Mouse (Mus musculus) myocyte (in vitro differentiated cells): ENCODE data around the gene Igf2bp1.

Source experiments
- CEBPB ChIP-seq: IDR thresholded peaks from 2 replicates; pipeline ENCODE4 v1.6.1; 2011; ENCODE audit warnings: mild to moderate bottlenecking, moderate library complexity; ENCODE audit not compliant: poor library complexity, insufficient read depth, severe bottlenecking
- E2F4 ChIP-seq: IDR thresholded peaks from one replicate; pipeline ENCODE4 v1.6.1; 2011; ENCODE audit warnings: mild to moderate bottlenecking, control low read depth, moderate library complexity; ENCODE audit not compliant: insufficient read depth
- MAX ChIP-seq: IDR thresholded peaks from one replicate; pipeline ENCODE4 v1.6.1; 2011; ENCODE audit warnings: low read depth, mild to moderate bottlenecking, control low read depth
- POLR2A ChIP-seq: IDR thresholded peaks from one replicate; pipeline ENCODE4 v1.6.1; 2011; ENCODE audit warnings: low read depth, mild to moderate bottlenecking, control low read depth, moderate library complexity; ENCODE audit not compliant: insufficient read length
- POLR2AphosphoS2 ChIP-seq: IDR thresholded peaks from one replicate; pipeline ENCODE4 v1.6.1; 2011; ENCODE audit warnings: low read depth, control low read depth; ENCODE audit not compliant: insufficient read length
- TCF12 ChIP-seq: IDR thresholded peaks from one replicate; pipeline ENCODE4 v1.6.1; 2011; ENCODE audit warnings: mild to moderate bottlenecking, control low read depth; ENCODE audit not compliant: poor library complexity, insufficient read depth, severe bottlenecking

DNA sequence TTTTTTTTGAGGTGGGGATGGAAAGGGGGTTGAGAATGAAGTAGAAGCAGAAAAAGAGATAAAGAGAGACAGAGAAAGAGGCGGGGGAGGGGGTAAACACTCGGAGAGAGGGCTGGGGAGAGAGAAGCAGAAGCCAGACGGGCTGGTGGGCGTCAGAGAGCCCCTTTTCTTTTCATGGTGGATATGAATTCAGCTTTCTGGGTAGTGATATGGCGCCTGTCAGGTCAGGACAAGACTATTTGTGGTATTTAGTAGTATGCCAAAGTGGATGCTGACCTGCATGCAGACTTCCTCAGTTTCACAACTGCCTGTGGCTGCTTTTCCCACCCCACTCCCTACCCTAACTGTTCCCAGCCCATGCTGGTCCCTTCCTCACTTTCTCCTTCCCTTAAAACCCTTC, 89.3 kb downstream of the Igf2bp1 start:
- TF ChIP-seq MAX (no peak), POLR2A (no peak), TCF12 (no peak), POLR2AphosphoS2 (no peak), E2F4 (no peak), CEBPB (no peak)
